Mouse (Mus musculus) embryonic fibroblast, embryonic 13.5 days (primary cell): ENCODE measurements around the gene Gm960.

Experiments
- CTCF ChIP-seq: IDR thresholded peaks from 2 replicates; pipeline ENCODE4 v1.5.1; 2011; ENCODE audit warnings: mild to moderate bottlenecking, control low read depth, low read length, moderate library complexity, borderline replicate concordance; ENCODE audit not compliant: insufficient read depth
- POLR2A ChIP-seq: IDR thresholded peaks from 2 replicates; pipeline ENCODE4 v1.6.1; 2011; ENCODE audit warnings: low read depth, mild to moderate bottlenecking, control low read depth, low read length, moderate library complexity

DNA sequence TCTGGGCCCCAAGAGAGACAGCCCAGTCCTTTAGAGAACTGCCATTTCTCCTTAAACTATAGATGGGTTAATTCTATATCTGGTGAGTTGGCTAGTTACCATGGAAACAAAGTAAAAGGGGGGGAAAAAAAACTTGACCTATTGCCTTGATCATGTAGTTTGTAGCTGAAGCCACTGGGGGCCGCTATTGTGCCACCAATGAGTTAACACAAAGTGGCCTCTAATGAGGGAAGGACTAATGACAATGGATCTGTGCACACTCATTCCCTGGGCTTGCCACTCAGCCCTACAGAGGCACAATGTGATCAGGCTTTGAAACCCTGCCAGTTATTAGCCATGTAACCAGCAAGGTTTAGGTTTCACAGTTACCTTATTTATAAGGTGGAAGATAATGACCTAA, 69.6 kb downstream of the Gm960 start:
- TF ChIP-seq POLR2A (no peak), CTCF (no peak)
